Mouse (Mus musculus): ENCODE results near the gene Usp47.

GRCm38 (mm10) chr7:112149113-112149512, 125.8 kb downstream of the Usp47 start:
- no peak for TF ChIP-seq CTCF (conservative IDR thresholded peaks at IDR 0.05; ENCODE audit: insufficient read depth, insufficient read length, low read depth, low read length)
- TF ChIP-seq POLR2A (IDR thresholded peaks at IDR 0.05; ENCODE audit: low read depth, low read length) = no peak
